Mouse (Mus musculus) forebrain, embryonic 10.5 days (tissue): ENCODE results near the gene Rnf157. TPM values are rescaled to one million over a fixed set of nuclear protein-coding genes. Genes with fewer than 3 reads are reported as not detected.
"Not testable (repeated sequence)": the region's sequence is repeated elsewhere in the genome, so short reads cannot be mapped to it uniquely, and the experiment has no call there.

Source experiments
- DNase-seq: peaks from one replicate; pipeline ENCODE4 v3.0.0-alpha.2; 2017; ENCODE audit warnings: low spot score; ENCODE audit errors: extremely low spot score
- H3K27ac ChIP-seq: fragments of 300-500 bp; sonication (generic); 2 replicates; pipeline ENCODE4 v1.5.1; 2016; ENCODE audit warnings: mild to moderate bottlenecking
- H3K27me3 ChIP-seq: fragments of 300-500 bp; sonication (generic); 2 replicates; pipeline ENCODE4 v1.6.1; 2016; ENCODE audit warnings: mild to moderate bottlenecking; ENCODE audit not compliant: poor library complexity, severe bottlenecking
- H3K36me3 ChIP-seq: fragments of 300-500 bp; sonication (generic); replicated peaks from 2 replicates; pipeline ENCODE4 v1.6.1; 2016; ENCODE audit warnings: mild to moderate bottlenecking, moderate library complexity
- H3K4me1 ChIP-seq: fragments of 300-500 bp; sonication (generic); 2 replicates; pipeline ENCODE4 v1.6.1; 2016
- H3K4me3 ChIP-seq: fragments of 300-500 bp; sonication (generic); 2 replicates; pipeline ENCODE4 v1.5.1; 2016; ENCODE audit warnings: mild to moderate bottlenecking, moderate library complexity
- H3K9me3 ChIP-seq: fragments of 300-500 bp; sonication (generic); 2 replicates; pipeline ENCODE4 v1.6.1; 2016; ENCODE audit warnings: mild to moderate bottlenecking, moderate library complexity
- WGBS: fragments of 180-500 bp; shearing (Covaris S2); methylation state at CpG from one replicate; pipeline ENCODE4 v1.1.7; 2016; 5-methylcytosine and 5-hydroxymethylcytosine counted together
- polyA plus RNA-seq: library from polyadenylated mRNA; unstranded; fragments of >200 nt; fragmentation: Nextera tagmentation; extraction: Ambion mirVana; gene quantifications from 2 replicates; pipeline ENCODE4 v1.2.1, GENCODE M21; 2016

Gene Rnf157
- polyA plus RNA-seq, 1 experiment from 2014 or later: 5.7 TPM

- H3K9me3 ChIP-seq: no peaks in the 10 kb centered on the region
- peaks cover 23% of the 10 kb centered on the region for H3K4me1 ChIP-seq
- no peak for DNase-seq
- 0 out of 2 replicates have a peak, but pooled peaks cover 6% of the 10 kb centered on the region for H3K27me3 ChIP-seq
- 81% methylated on average over 6 of the region's 6 CpGs for WGBS
- H3K36me3 ChIP-seq: no peaks in the 10 kb centered on the region
- no peak overlapping the region for H3K4me3 ChIP-seq
- no peak overlapping the region for H3K27ac ChIP-seq
Measured at GRCm38 (mm10) chr11:116421102-116421501, 8.3 kb upstream of the Rnf157 start.

GRCm38 (mm10) chr11:116418841-116419462 lies 6.1 kb upstream of the Rnf157 start:
- peak overlapping the region; percentile 71 for H3K27ac ChIP-seq
- H3K36me3 ChIP-seq: no peaks in the 10 kb centered on the region
- no peak for DNase-seq
- H3K9me3 ChIP-seq: no peaks in the 10 kb centered on the region
- WGBS: 90% methylated on average over 6 of the region's 6 CpGs
- peaks cover 26% of the 10 kb centered on the region for H3K4me1 ChIP-seq
- H3K4me3 ChIP-seq: no peak overlapping the region
- H3K27me3 ChIP-seq: peaks cover 20% of the 10 kb centered on the region

- no peak overlapping the region; the same call in 1 of the 2 replicates for H3K4me3 ChIP-seq
- peak overlapping the region; percentile 71 for H3K27ac ChIP-seq
- H3K27me3 ChIP-seq: peaks cover 22% of the 10 kb centered on the region
- 24% methylated on average over 2 of the region's 2 CpGs for WGBS
- no peaks in the 10 kb centered on the region for H3K9me3 ChIP-seq
- H3K36me3 ChIP-seq: no peaks in the 10 kb centered on the region
- H3K4me1 ChIP-seq: peaks cover 29% of the 10 kb centered on the region
- peak; percentile 48 for DNase-seq
Measured at GRCm38 (mm10) chr11:116418194-116418840, 5.5 kb upstream of the Rnf157 start.

- 90% methylated on average over 5 of the region's 5 CpGs for WGBS
- peaks cover 41% of the 10 kb centered on the region for H3K4me1 ChIP-seq
- no peak for DNase-seq
- no peak overlapping the region for H3K27ac ChIP-seq
- no peak overlapping the region for H3K4me3 ChIP-seq
- H3K27me3 ChIP-seq: peaks cover 27% of the 10 kb centered on the region
- H3K9me3 ChIP-seq: no peaks in the 10 kb centered on the region
- no peaks in the 10 kb centered on the region for H3K36me3 ChIP-seq
Measured at GRCm38 (mm10) chr11:116417054-116417453, 4.2 kb upstream of the Rnf157 start.

- Histone ChIP-seq H3K36me3 (no peaks in the 10 kb centered on the region), H3K27ac (no peak overlapping the region), H3K4me1 (peaks cover 48% of the 10 kb centered on the region), H3K27me3 (peaks cover 34% of the 10 kb centered on the region), H3K9me3 (no peaks in the 10 kb centered on the region), H3K4me3 (no peak overlapping the region)
- DNase-seq: no peak
- WGBS: 75% methylated on average over 6 of the region's 6 CpGs
Measured at GRCm38 (mm10) chr11:116416196-116416943, 3.5 kb upstream of the Rnf157 start.

- peaks cover 44% of the 10 kb centered on the region for H3K27me3 ChIP-seq
- WGBS: 91% methylated on average over 4 of the region's 4 CpGs
- DNase-seq: no peak
- no peaks in the 10 kb centered on the region for H3K9me3 ChIP-seq
- H3K4me1 ChIP-seq: peaks cover 44% of the 10 kb centered on the region
- 0 out of 2 replicates have a peak, but pooled peaks cover 4% of the 10 kb centered on the region for H3K36me3 ChIP-seq
- H3K27ac ChIP-seq: peak overlapping the region; percentile 94; the same call in 1 of the 2 replicates
- peak overlapping the region; percentile 81 for H3K4me3 ChIP-seq
Measured at GRCm38 (mm10) chr11:116413631-116414022, 795 bp upstream of the Rnf157 start.

GRCm38 (mm10) chr11:116412028-116412827 lies 604 bp downstream of the Rnf157 start:
- Histone ChIP-seq H3K4me1 (peaks cover 35% of the 10 kb centered on the region), H3K9me3 (no peaks in the 10 kb centered on the region), H3K27ac (peak overlapping the region; percentile 94), H3K27me3 (peaks cover 44% of the 10 kb centered on the region), H3K4me3 (peak overlapping the region; percentile 81), H3K36me3 (0 out of 2 replicates have a peak, but pooled peaks cover 4% of the 10 kb centered on the region)
- no peak for DNase-seq
- WGBS: 1% methylated on average over 73 of the region's 76 CpGs

- H3K27me3 ChIP-seq: peaks cover 44% of the 10 kb centered on the region
- no peak overlapping the region for H3K27ac ChIP-seq
- DNase-seq: no peak
- peak overlapping the region; percentile 81 for H3K4me3 ChIP-seq
- WGBS: 9% methylated on average over 6 of the region's 6 CpGs
- peaks cover 7% of the 10 kb centered on the region; the same call in 1 of the 2 replicates for H3K36me3 ChIP-seq
- peaks cover 32% of the 10 kb centered on the region for H3K4me1 ChIP-seq
- H3K9me3 ChIP-seq: no peaks in the 10 kb centered on the region
Measured at GRCm38 (mm10) chr11:116411582-116411981, 1.2 kb downstream of the Rnf157 start.

- Histone ChIP-seq H3K36me3 (peaks cover 15% of the 10 kb centered on the region), H3K4me1 (peaks cover 27% of the 10 kb centered on the region), H3K27me3 (peaks cover 44% of the 10 kb centered on the region)
- not testable (repeated sequence) for H3K9me3 ChIP-seq, H3K4me3 ChIP-seq, DNase-seq, H3K27ac ChIP-seq
- 91% methylated on average over 4 of the region's 4 CpGs for WGBS
Measured at GRCm38 (mm10) chr11:116410415-116410814, 2.4 kb downstream of the Rnf157 start.

GRCm38 (mm10) chr11:116409008-116409407 lies 3.8 kb downstream of the Rnf157 start:
- H3K9me3 ChIP-seq: no peaks in the 10 kb centered on the region
- H3K27me3 ChIP-seq: peaks cover 30% of the 10 kb centered on the region
- H3K4me1 ChIP-seq: peaks cover 27% of the 10 kb centered on the region
- 91% methylated on average over 3 of the region's 3 CpGs for WGBS
- no peak for DNase-seq
- no peak overlapping the region for H3K27ac ChIP-seq
- no peak overlapping the region for H3K4me3 ChIP-seq
- H3K36me3 ChIP-seq: peaks cover 23% of the 10 kb centered on the region

GRCm38 (mm10) chr11:116406231-116406728 lies 6.6 kb downstream of the Rnf157 start:
- Histone ChIP-seq H3K36me3 (peaks cover 35% of the 10 kb centered on the region), H3K9me3 (no peaks in the 10 kb centered on the region), H3K27ac (no peak overlapping the region), H3K4me3 (no peak overlapping the region), H3K27me3 (peaks cover 9% of the 10 kb centered on the region), H3K4me1 (peaks cover 4% of the 10 kb centered on the region)
- no peak for DNase-seq
- WGBS: 95% methylated on average over 16 of the region's 16 CpGs

- H3K4me3 ChIP-seq: no peak overlapping the region
- WGBS: 85% methylated on average over 4 of the region's 4 CpGs
Measured at GRCm38 (mm10) chr11:116405601-116406000, 7.2 kb downstream of the Rnf157 start.

More at GRCm38 (mm10) chr11:116405601-116406000, 7.2 kb downstream of the Rnf157 start:
- H3K4me1 ChIP-seq: no peaks in the 10 kb centered on the region; the same call in 1 of the 2 replicates
- no peak for DNase-seq
- H3K27ac ChIP-seq: no peak overlapping the region
- no peaks in the 10 kb centered on the region for H3K9me3 ChIP-seq
- peaks cover 35% of the 10 kb centered on the region for H3K36me3 ChIP-seq
- H3K27me3 ChIP-seq: 0 out of 2 replicates have a peak, but pooled peaks cover 2% of the 10 kb centered on the region
